Mouse (Mus musculus) brain, embryonic 14.5 days (tissue): ENCODE measurements at regions not wholly inside any gene's neighbourhood (a gene's known extent, or its start where the extent isn't known, plus 50 kb on each side); places are given as distances from the start of the nearest gene placed in this dataset.

Source experiments
- CTCF ChIP-seq: fragments of 200-500 bp; IDR thresholded peaks from 2 replicates; pipeline ENCODE4 v1.5.1; 2012; ENCODE audit warnings: inconsistent platforms, mild to moderate bottlenecking, moderate library complexity, borderline replicate concordance; ENCODE audit not compliant: insufficient read depth, insufficient read length; ENCODE audit errors: extremely low read depth
- POLR2A ChIP-seq: fragments of 200-500 bp; IDR thresholded peaks from 2 replicates; pipeline ENCODE4 v1.6.1; 2012; ENCODE audit warnings: mild to moderate bottlenecking, inconsistent platforms, borderline replicate concordance; ENCODE audit not compliant: poor library complexity, insufficient read depth, insufficient read length, severe bottlenecking; ENCODE audit errors: extremely low read depth

GRCm38 (mm10) chr10:97965881-97966280 is 239.3 kb upstream of the C030005K15Rik start:
- no peak for TF ChIP-seq POLR2A
- TF ChIP-seq CTCF, result no peak
